In genomic region chrX:139064078-139064477, GRCm38 (mm10) we compare ENCODE assay signal across 27 mouse cellular contexts. TPM values are rescaled to one million over a fixed set of nuclear protein-coding genes. Genes with fewer than 3 reads are reported as not detected.
"Had no signal": no experiment of that assay in that cellular context is flagged by ENCODE, and none has a peak within 500 bp of the region (broad histone marks: within the 10 kb centered on the region; RNA-seq: fewer than 3 reads in every experiment).

No protein-coding gene starts in this region.

- H3K27ac ChIP-seq: liver, embryonic 12.5 days; liver, embryonic 14.5 days; midbrain, embryonic 10.5 days; midbrain, embryonic 12.5 days; neural tube, embryonic 13.5 days; neural tube, embryonic 15.5 days had no signal

- H3K4me1 ChIP-seq: liver, embryonic 12.5 days; midbrain, embryonic 10.5 days; midbrain, embryonic 12.5 days; neural tube, embryonic 13.5 days; neural tube, embryonic 15.5 days had no signal

- H3K27me3 ChIP-seq: liver, embryonic 12.5 days; midbrain, embryonic 12.5 days; neural tube, embryonic 13.5 days; neural tube, embryonic 15.5 days had no signal

- DNase-seq: lung, adult 18-20 months; lung, postnatal 36 days; midbrain, embryonic 14.5 days; retina, postnatal 1 day; right cerebral cortex, adult 18-20 months; right cerebral cortex, postnatal 25 days; right cerebral cortex, postnatal 4 days; spleen, adult 18-20 months; thymus, adult 18-20 months; thymus, postnatal 14 days; thymus, postnatal 36 days had no signal

- H3K9me3 ChIP-seq: liver, embryonic 12.5 days; midbrain, embryonic 10.5 days; midbrain, embryonic 12.5 days; neural tube, embryonic 13.5 days; neural tube, embryonic 15.5 days had no signal

- H3K4me3 ChIP-seq: liver, embryonic 12.5 days; midbrain, embryonic 10.5 days; midbrain, embryonic 12.5 days; myocyte; neural tube, embryonic 13.5 days; neural tube, embryonic 15.5 days had no signal

- H3K4me2 ChIP-seq: liver, embryonic 12.5 days; midbrain, embryonic 12.5 days; neural tube, embryonic 13.5 days; neural tube, embryonic 15.5 days had no signal

- H3K36me3 ChIP-seq: liver, embryonic 12.5 days; midbrain, embryonic 10.5 days; midbrain, embryonic 12.5 days; neural tube, embryonic 13.5 days; neural tube, embryonic 15.5 days had no signal

- ATAC-seq: liver, embryonic 12.5 days; midbrain, embryonic 16.5 days had no signal

- H3K9ac ChIP-seq: liver, embryonic 12.5 days; liver, embryonic 14.5 days; midbrain, embryonic 12.5 days; neural tube, embryonic 13.5 days; neural tube, embryonic 15.5 days had no signal

RNA-seq across cellular contexts. Expression of gene Serpina7, which starts 21.0 kb away (rescaled TPM):
- total RNA-seq: megakaryocyte, adult 5-6 weeks; megakaryocyte-erythroid progenitor cell, adult 5-6 weeks had no signal
- polyA plus RNA-seq: midbrain, embryonic 10.5 days; midbrain, embryonic 12.5 days; midbrain, embryonic 14.5 days; midbrain, embryonic 16.5 days; myocyte; neural tube, embryonic 13.5 days; neural tube, embryonic 15.5 days; small intestine, adult 2 months; stomach, embryonic 14.5 days had no signal

RNA-seq across cellular contexts. Expression of gene 4930513O06Rik, which starts 22.0 kb away (rescaled TPM):
- total RNA-seq: megakaryocyte, adult 5-6 weeks; megakaryocyte-erythroid progenitor cell, adult 5-6 weeks had no signal
- polyA plus RNA-seq: liver, adult 2 months; liver, embryonic 12.5 days; liver, embryonic 16.5 days; midbrain, embryonic 10.5 days; midbrain, embryonic 12.5 days; midbrain, embryonic 14.5 days; midbrain, embryonic 16.5 days; myocyte; neural tube, embryonic 11.5 days; neural tube, embryonic 13.5 days; neural tube, embryonic 15.5 days; small intestine, adult 2 months; stomach, embryonic 14.5 days; thymus, postnatal 0 days had no signal
